In the genomic region with DNA sequence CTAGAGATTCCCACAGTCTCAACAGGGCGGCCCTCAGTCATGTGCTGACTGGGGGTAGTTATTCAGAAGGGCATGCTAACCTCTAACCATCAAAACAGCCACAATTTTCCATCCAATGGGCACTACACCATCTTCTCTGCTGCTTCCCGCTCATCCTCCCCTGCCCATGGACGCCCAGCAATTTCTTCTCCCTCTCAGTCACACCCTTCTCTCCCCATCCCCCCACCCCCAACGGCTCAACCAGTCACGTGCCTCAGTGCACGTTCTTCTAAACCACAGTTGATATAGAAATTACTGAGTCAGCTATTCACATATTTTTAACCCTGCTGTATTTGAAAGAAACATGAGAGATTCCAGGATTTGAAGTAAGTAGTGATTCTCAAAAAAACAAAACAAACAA, we compare ENCODE assay signal across 23 mouse cellular contexts.
DNase-seq lines count a peak whose midpoint lies in the region; ATAC-seq and TF ChIP-seq lines count a peak whose summit lies in the region.
"Had no signal": no experiment of that assay in that cellular context is flagged by ENCODE, and none has a peak within 500 bp of the region (broad histone marks: within the 10 kb centered on the region; RNA-seq: fewer than 3 reads in every experiment).

No protein-coding gene starts in this region.

- peak overlapping the region; percentile 14; the same call in 1 of the 2 replicates for H3K27ac ChIP-seq in heart, embryonic 16.5 days (ENCODE audit: low read length)
- no peak overlapping the region for H3K27ac ChIP-seq in liver, postnatal 0 days (ENCODE audit: low read depth)
- no peak overlapping the region for H3K27ac ChIP-seq in intestine, embryonic 15.5 days
- H3K27ac ChIP-seq: embryonic facial prominence, embryonic 13.5 days; forebrain, embryonic 13.5 days; heart, embryonic 15.5 days; hindbrain, embryonic 15.5 days; midbrain, embryonic 10.5 days; neural tube, embryonic 13.5 days; stomach, embryonic 15.5 days had no signal

- no peak for TF ChIP-seq EP300 in liver, postnatal 0 days (IDR thresholded peaks at IDR 0.05; ENCODE audit: low read depth)

- intact Hi-C loops in heart, postnatal 14 days (cut with DNase I) = no loop called here

- no peaks in the 10 kb centered on the region for H3K9me3 ChIP-seq in heart, embryonic 16.5 days (replicated peaks; ENCODE audit: control insufficient read depth, low read length)
- H3K9me3 ChIP-seq in liver, postnatal 0 days (ENCODE audit: low read length) = no peaks in the 10 kb centered on the region
- H3K9me3 ChIP-seq in intestine, embryonic 15.5 days = no peaks in the 10 kb centered on the region
- H3K9me3 ChIP-seq: embryonic facial prominence, embryonic 13.5 days; forebrain, embryonic 13.5 days; heart, embryonic 15.5 days; hindbrain, embryonic 15.5 days; midbrain, embryonic 10.5 days; neural tube, embryonic 13.5 days; stomach, embryonic 15.5 days had no signal

- no peak for TF ChIP-seq CTCF in liver, postnatal 0 days (IDR thresholded peaks at IDR 0.05; ENCODE audit: low read depth)

- peaks cover 3% of the 10 kb centered on the region; the same call in 1 of the 2 replicates for H3K4me1 ChIP-seq in heart, embryonic 16.5 days (ENCODE audit: control insufficient read depth, insufficient read depth, low read length)
- peaks cover 2% of the 10 kb centered on the region; the same call in 1 of the 2 replicates for H3K4me1 ChIP-seq in liver, postnatal 0 days (ENCODE audit: insufficient read depth)
- H3K4me1 ChIP-seq in intestine, embryonic 15.5 days (replicated peaks) = no peaks in the 10 kb centered on the region
- H3K4me1 ChIP-seq: forebrain, embryonic 13.5 days; heart, embryonic 15.5 days; stomach, embryonic 15.5 days had no signal

- no peaks in the 10 kb centered on the region for H3K27me3 ChIP-seq in heart, embryonic 16.5 days (ENCODE audit: control insufficient read depth, insufficient read depth, low read length)
- H3K27me3 ChIP-seq in liver, postnatal 0 days (ENCODE audit: insufficient read depth, low read length) = no peaks in the 10 kb centered on the region
- H3K27me3 ChIP-seq in intestine, embryonic 15.5 days (replicated peaks) = no peaks in the 10 kb centered on the region
- H3K27me3 ChIP-seq: embryonic facial prominence, embryonic 13.5 days; forebrain, embryonic 13.5 days; heart, embryonic 15.5 days; hindbrain, embryonic 15.5 days; neural tube, embryonic 13.5 days; stomach, embryonic 15.5 days had no signal

- no peaks in the 10 kb centered on the region for H3K36me3 ChIP-seq in heart, embryonic 16.5 days (ENCODE audit: control insufficient read depth, insufficient read depth)
- no peaks in the 10 kb centered on the region for H3K36me3 ChIP-seq in liver, postnatal 0 days (replicated peaks; ENCODE audit: insufficient read depth, low read length)
- no peaks in the 10 kb centered on the region for H3K36me3 ChIP-seq in intestine, embryonic 15.5 days
- H3K36me3 ChIP-seq: embryonic facial prominence, embryonic 13.5 days; heart, embryonic 15.5 days; hindbrain, embryonic 15.5 days; midbrain, embryonic 10.5 days; neural tube, embryonic 13.5 days; stomach, embryonic 15.5 days had no signal

- no peak overlapping the region for H3K9ac ChIP-seq in heart, embryonic 16.5 days (ENCODE audit: low read length)
- no peak overlapping the region for H3K9ac ChIP-seq in liver, postnatal 0 days (replicated peaks)
- H3K9ac ChIP-seq in intestine, embryonic 15.5 days = no peak overlapping the region
- H3K9ac ChIP-seq: embryonic facial prominence, embryonic 13.5 days; forebrain, embryonic 13.5 days; heart, embryonic 15.5 days; hindbrain, embryonic 15.5 days; neural tube, embryonic 13.5 days; stomach, embryonic 15.5 days had no signal

- no peak overlapping the region for H3K4me2 ChIP-seq in heart, embryonic 16.5 days (ENCODE audit: low read depth, low read length)
- H3K4me2 ChIP-seq in liver, postnatal 0 days (ENCODE audit: low read depth, low read length) = no peak overlapping the region
- no peak overlapping the region for H3K4me2 ChIP-seq in intestine, embryonic 15.5 days (replicated peaks)
- H3K4me2 ChIP-seq: embryonic facial prominence, embryonic 13.5 days; forebrain, embryonic 13.5 days; heart, embryonic 15.5 days; hindbrain, embryonic 15.5 days; neural tube, embryonic 13.5 days; stomach, embryonic 15.5 days had no signal

- WGBS in heart, embryonic 16.5 days = 62% methylated on average over 6 of the region's 6 CpGs
- WGBS in liver, postnatal 0 days (ENCODE audit: insufficient replicate concordance) = 35% methylated on average over 6 of the region's 6 CpGs
- WGBS in intestine, embryonic 15.5 days = 71% methylated on average over 6 of the region's 6 CpGs

- H3K4me3 ChIP-seq in heart, embryonic 16.5 days (ENCODE audit: low read length) = no peak overlapping the region
- no peak overlapping the region for H3K4me3 ChIP-seq in liver, postnatal 0 days (ENCODE audit: low read depth, low read length)
- H3K4me3 ChIP-seq in intestine, embryonic 15.5 days (replicated peaks) = no peak overlapping the region
- H3K4me3 ChIP-seq: embryonic facial prominence, embryonic 13.5 days; forebrain, embryonic 13.5 days; heart, embryonic 15.5 days; hindbrain, embryonic 15.5 days; midbrain, embryonic 10.5 days; myocyte; neural tube, embryonic 13.5 days; stomach, embryonic 15.5 days had no signal

- 0 out of 2 replicates have a peak, but pooled peaks have one; percentile 12 for ATAC-seq in heart, embryonic 16.5 days (replicated peaks; ENCODE audit: extremely low read depth, insufficient read depth, low FRiP score)
- ATAC-seq in common myeloid progenitor, adult 5-6 weeks (replicated peaks; ENCODE audit: low read depth, poor library complexity, severe bottlenecking) = peak; percentile 20
- ATAC-seq in liver, postnatal 0 days = no peak
- ATAC-seq in intestine, embryonic 15.5 days = no peak
- ATAC-seq: forebrain, embryonic 13.5 days; midbrain, embryonic 16.5 days; Patski had no signal

- DNase-seq in heart, postnatal 14 days = no peak
- peak; percentile 12 for DNase-seq in CD4-positive helper T cell, adult 2 months (ENCODE audit: low read depth, low spot score)
- peak; percentile 14 for DNase-seq in liver, postnatal 0 days
- no peak for DNase-seq in urinary bladder, adult 18-20 months (ENCODE audit: low spot score in 2 of 2)
- DNase-seq in spleen, postnatal 10 days (ENCODE audit: low spot score in 2 of 2) = no peak
- DNase-seq: adrenal gland, postnatal 36 days; cerebellum, adult 9-11 months; kidney, adult 11 months; layer of hippocampus, adult 9-11 months; lung, adult 2 months had no signal

Comparison
In these comparisons a context has a peak if more than half of its experiments do, and no peak if none do; other contexts are left out.
1. ATAC-seq: peak in heart, embryonic 16.5 days (single experiment) and common myeloid progenitor, adult 5-6 weeks (single experiment); none in liver, postnatal 0 days (single experiment) and intestine, embryonic 15.5 days (single experiment).
2. DNase-seq: peak in CD4-positive helper T cell, adult 2 months (single experiment) and liver, postnatal 0 days (single experiment); none in heart, postnatal 14 days (0 of 2), urinary bladder, adult 18-20 months (0 of 2) and spleen, postnatal 10 days (0 of 2).